Mouse (Mus musculus): ENCODE results near the gene Ugt1a2. TPM values are rescaled to one million over a fixed set of nuclear protein-coding genes. Genes with fewer than 3 reads are reported as not detected.

Ugt1a2 gene
- total and polyA plus RNA-seq, 2 experiments from 2014 or later: not detected

DNA sequence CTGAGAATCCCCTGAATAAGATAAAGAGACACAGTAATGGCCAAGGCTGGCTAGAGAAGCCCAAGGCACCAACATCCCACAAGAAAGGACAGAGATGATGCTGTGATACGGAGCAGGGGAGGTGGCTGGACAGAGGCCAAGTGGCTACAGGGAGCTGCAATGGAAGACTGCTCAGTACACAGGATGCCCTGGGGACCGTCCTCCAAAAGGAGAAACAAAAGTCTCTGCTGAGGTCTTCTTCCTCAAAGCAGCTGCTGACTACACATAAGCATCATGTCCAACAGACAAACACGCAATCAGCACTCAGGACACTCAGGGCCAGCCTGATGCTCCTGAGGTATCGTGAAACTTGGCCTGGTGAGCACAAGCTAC lies 64.5 kb downstream of the Ugt1a2 start:
- no peaks in the 10 kb centered on the region for H3K9me3 ChIP-seq (ENCODE audit: low read length)
- no peak overlapping the region for H3K4me2 ChIP-seq (ENCODE audit: low read depth, low read length)
- H3K4me3 ChIP-seq (ENCODE audit: low read length): no peak overlapping the region
- no peak for DNase-seq (ENCODE audit: low spot score)
- 75% methylated on average over 4 of the region's 4 CpGs for WGBS
- H3K36me3 ChIP-seq (ENCODE audit: insufficient read depth, low read length): peaks cover 92% of the 10 kb centered on the region
- H3K27me3 ChIP-seq (ENCODE audit: insufficient read depth, low read length): no peaks in the 10 kb centered on the region
- no peak for TF ChIP-seq CTCF (IDR thresholded peaks at IDR 0.05; ENCODE audit: low read depth)
- ATAC-seq: no peak
- no peak overlapping the region for H3K9ac ChIP-seq (replicated peaks; ENCODE audit: low read length)
- H3K27ac ChIP-seq: no peak overlapping the region
- H3K4me1 ChIP-seq (ENCODE audit: insufficient read depth, low read length): no peaks in the 10 kb centered on the region

GRCm38 (mm10) chr1:88266123-88266522 lies 65.7 kb downstream of the Ugt1a2 start:
- ATAC-seq (no peak), DNase-seq (ENCODE audit: low spot score) (no peak)
- Histone ChIP-seq H3K9ac (replicated peaks; ENCODE audit: low read length) (no peak overlapping the region), H3K27me3 (ENCODE audit: insufficient read depth, low read length) (no peaks in the 10 kb centered on the region), H3K9me3 (ENCODE audit: low read length) (no peaks in the 10 kb centered on the region), H3K4me1 (ENCODE audit: insufficient read depth, low read length) (no peaks in the 10 kb centered on the region), H3K4me2 (ENCODE audit: low read depth, low read length) (no peak overlapping the region), H3K27ac (no peak overlapping the region), H3K4me3 (ENCODE audit: low read length) (no peak overlapping the region), H3K36me3 (ENCODE audit: insufficient read depth, low read length) (peaks cover 87% of the 10 kb centered on the region)
- 89% methylated on average over 13 of the region's 13 CpGs for WGBS
- TF ChIP-seq CTCF (IDR thresholded peaks at IDR 0.05; ENCODE audit: low read depth): no peak

DNA sequence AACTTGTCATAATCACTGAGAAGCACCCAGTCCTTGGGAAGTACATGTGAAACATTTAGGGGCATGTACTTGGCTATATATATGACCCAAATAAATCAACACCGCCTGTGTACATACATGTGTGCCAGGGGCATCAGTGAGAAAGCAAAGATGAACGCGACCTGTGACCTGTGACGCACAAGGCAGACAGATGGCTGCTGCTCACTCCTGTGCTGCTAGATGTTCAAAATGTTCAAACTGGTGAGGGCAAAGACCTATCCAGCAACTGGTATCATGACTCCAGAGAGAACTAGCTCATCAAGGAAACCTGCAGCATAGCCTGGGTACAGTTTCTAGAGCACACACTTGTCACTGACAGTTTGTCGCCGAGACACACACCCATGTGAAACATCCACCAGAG lies 67.1 kb downstream of the Ugt1a2 start:
- no peaks in the 10 kb centered on the region for H3K27me3 ChIP-seq (ENCODE audit: insufficient read depth, low read length)
- DNase-seq (ENCODE audit: low spot score): no peak
- peaks cover 76% of the 10 kb centered on the region for H3K36me3 ChIP-seq (ENCODE audit: insufficient read depth, low read length)
- no peaks in the 10 kb centered on the region for H3K4me1 ChIP-seq (ENCODE audit: insufficient read depth, low read length)
- H3K9ac ChIP-seq (replicated peaks; ENCODE audit: low read length): no peak overlapping the region
- ATAC-seq: no peak
- no peak overlapping the region for H3K4me2 ChIP-seq (ENCODE audit: low read depth, low read length)
- no peak for TF ChIP-seq CTCF (IDR thresholded peaks at IDR 0.05; ENCODE audit: low read depth)
- 94% methylated on average over 6 of the region's 6 CpGs for WGBS
- H3K27ac ChIP-seq: no peak overlapping the region
- H3K4me3 ChIP-seq (ENCODE audit: low read length): no peak overlapping the region
- no peaks in the 10 kb centered on the region for H3K9me3 ChIP-seq (ENCODE audit: low read length)

- 85% methylated on average over 6 of the region's 6 CpGs for WGBS
- ATAC-seq: no peak
- no peak overlapping the region for H3K27ac ChIP-seq
Observed at GRCm38 (mm10) chr1:88268070-88268469, 67.7 kb downstream of the Ugt1a2 start.

More at GRCm38 (mm10) chr1:88268070-88268469, 67.7 kb downstream of the Ugt1a2 start:
- peaks cover 76% of the 10 kb centered on the region for H3K36me3 ChIP-seq (ENCODE audit: insufficient read depth, low read length)
- H3K4me2 ChIP-seq (ENCODE audit: low read depth, low read length): no peak overlapping the region
- no peak overlapping the region for H3K4me3 ChIP-seq (ENCODE audit: low read length)
- no peak overlapping the region for H3K9ac ChIP-seq (replicated peaks; ENCODE audit: low read length)
- DNase-seq (ENCODE audit: low spot score): no peak
- H3K4me1 ChIP-seq (ENCODE audit: insufficient read depth, low read length): no peaks in the 10 kb centered on the region
- no peaks in the 10 kb centered on the region for H3K27me3 ChIP-seq (ENCODE audit: insufficient read depth, low read length)
- TF ChIP-seq CTCF (IDR thresholded peaks at IDR 0.05; ENCODE audit: low read depth): no peak
- no peaks in the 10 kb centered on the region for H3K9me3 ChIP-seq (ENCODE audit: low read length)

Other genes starting within 250 kb of the Ugt1a2 start
- 12.0 and 18.2 TPM in 2 replicates for gene Usp40, start 192.1 kb upstream of the Ugt1a2 start, total RNA-seq (2014; rRNA removed)
- 9.2 and 11.5 TPM in 2 replicates for gene Usp40, start 192.1 kb upstream of the Ugt1a2 start, polyA plus RNA-seq (2015; fragmentation: Nextera tagmentation; extraction: Ambion mirVana)
- gene Ugt1a10, start 145.2 kb upstream of the Ugt1a2 start, total RNA-seq (2014; rRNA removed): not detected in 2 replicates
- not detected in 2 replicates for gene Ugt1a10, start 145.2 kb upstream of the Ugt1a2 start, polyA plus RNA-seq (2015; fragmentation: Nextera tagmentation; extraction: Ambion mirVana)
- not detected in 2 replicates for gene Ugt1a9, start 129.8 kb upstream of the Ugt1a2 start, total RNA-seq (2014; rRNA removed)
- not detected in 2 replicates for gene Ugt1a9, start 129.8 kb upstream of the Ugt1a2 start, polyA plus RNA-seq (2015; fragmentation: Nextera tagmentation; extraction: Ambion mirVana)
- gene Ugt1a8, start 112.8 kb upstream of the Ugt1a2 start, total RNA-seq (2014; rRNA removed): not detected in 2 replicates
- gene Ugt1a8, start 112.8 kb upstream of the Ugt1a2 start, polyA plus RNA-seq (2015; fragmentation: Nextera tagmentation; extraction: Ambion mirVana): not detected in 2 replicates
- 1.0 and 1.3 TPM in 2 replicates for gene Ugt1a7c, start 105.5 kb upstream of the Ugt1a2 start, total RNA-seq (2014; rRNA removed)
- gene Ugt1a7c, start 105.5 kb upstream of the Ugt1a2 start, polyA plus RNA-seq (2015; fragmentation: Nextera tagmentation; extraction: Ambion mirVana): 1.3 and 2.1 TPM in 2 replicates
- 0.32 and 3.0 TPM in 2 replicates for gene Ugt1a6b, start 97.3 kb upstream of the Ugt1a2 start, total RNA-seq (2014; rRNA removed)
- 3.4 and 3.8 TPM in 2 replicates for gene Ugt1a6b, start 97.3 kb upstream of the Ugt1a2 start, polyA plus RNA-seq (2015; fragmentation: Nextera tagmentation; extraction: Ambion mirVana)
- 5.0 and 5.5 TPM in 2 replicates for gene Ugt1a6a, start 65.8 kb upstream of the Ugt1a2 start, total RNA-seq (2014; rRNA removed)
- 6.3 and 7.6 TPM in 2 replicates for gene Ugt1a6a, start 65.8 kb upstream of the Ugt1a2 start, polyA plus RNA-seq (2015; fragmentation: Nextera tagmentation; extraction: Ambion mirVana)
- 0.26 TPM in 1 of 2 replicates, not detected in the other for gene Ugt1a5, start 34.6 kb upstream of the Ugt1a2 start, total RNA-seq (2014; rRNA removed)
- not detected in 2 replicates for gene Ugt1a5, start 34.6 kb upstream of the Ugt1a2 start, polyA plus RNA-seq (2015; fragmentation: Nextera tagmentation; extraction: Ambion mirVana)
- gene Dnajb3, start 5.2 kb downstream of the Ugt1a2 start, total RNA-seq (2014; rRNA removed): 4.7 and 7.5 TPM in 2 replicates
- gene Dnajb3, start 5.2 kb downstream of the Ugt1a2 start, polyA plus RNA-seq (2015; fragmentation: Nextera tagmentation; extraction: Ambion mirVana): 8.6 and 11.7 TPM in 2 replicates
- gene Ugt1a1, start 11.4 kb downstream of the Ugt1a2 start, total RNA-seq (2014; rRNA removed): 0.42 TPM in 1 of 2 replicates, not detected in the other
- 0.09 TPM in 1 of 2 replicates, not detected in the other for gene Ugt1a1, start 11.4 kb downstream of the Ugt1a2 start, polyA plus RNA-seq (2015; fragmentation: Nextera tagmentation; extraction: Ambion mirVana)
- gene Mroh2a, start 26.4 kb downstream of the Ugt1a2 start, total RNA-seq (2014; rRNA removed): 0.16 TPM in 1 of 2 replicates, not detected in the other
- 0.23 and 0.55 TPM in 2 replicates for gene Mroh2a, start 26.4 kb downstream of the Ugt1a2 start, polyA plus RNA-seq (2015; fragmentation: Nextera tagmentation; extraction: Ambion mirVana)
- gene Hjurp, start 77.0 kb downstream of the Ugt1a2 start, total RNA-seq (2014; rRNA removed): 82.8 and 86.3 TPM in 2 replicates
- gene Hjurp, start 77.0 kb downstream of the Ugt1a2 start, polyA plus RNA-seq (2015; fragmentation: Nextera tagmentation; extraction: Ambion mirVana): 47.2 and 47.7 TPM in 2 replicates
- 0.05 and 0.14 TPM in 2 replicates for gene Trpm8, start 77.1 kb downstream of the Ugt1a2 start, total RNA-seq (2014; rRNA removed)
- gene Trpm8, start 77.1 kb downstream of the Ugt1a2 start, polyA plus RNA-seq (2015; fragmentation: Nextera tagmentation; extraction: Ambion mirVana): 0.11 and 0.15 TPM in 2 replicates
- not detected in 2 replicates for gene Spp2, start 206.4 kb downstream of the Ugt1a2 start, total RNA-seq (2014; rRNA removed)
- gene Spp2, start 206.4 kb downstream of the Ugt1a2 start, polyA plus RNA-seq (2015; fragmentation: Nextera tagmentation; extraction: Ambion mirVana): 0.26 and 0.48 TPM in 2 replicates